Mouse (Mus musculus): ENCODE measurements around the gene Sfn. TPM values are rescaled to one million over a fixed set of nuclear protein-coding genes. Genes with fewer than 3 reads are reported as not detected.
"Not testable (repeated sequence)": the region's sequence is repeated elsewhere in the genome, so short reads cannot be mapped to it uniquely, and the experiment has no call there.

The Sfn gene
- polyA plus RNA-seq (2014; fragmentation: Nextera tagmentation; extraction: Ambion mirVana): 1.7 and 3.5 TPM in 2 replicates

GRCm38 (mm10) chr4:133601721-133602218 is at the start of gene Sfn:
Gene Sfn (minus strand): TSS chr4:133602168.
- Histone ChIP-seq H3K36me3 (ENCODE audit: control insufficient read depth, insufficient read depth, low read length) (peaks cover 3% of the 10 kb centered on the region; the same call in 1 of the 2 replicates), H3K9me3 (ENCODE audit: control insufficient read depth, low read length) (no peaks in the 10 kb centered on the region), H3K4me2 (peak within 1 kb of the TSS; percentile 64), H3K9ac (ENCODE audit: low read depth, low read length) (peak within 1 kb of the TSS; percentile 26; the same call in 1 of the 2 replicates), H3K4me3 (ENCODE audit: low read depth, low read length) (peak within 1 kb of the TSS; percentile 33), H3K27me3 (replicated peaks; ENCODE audit: control insufficient read depth, insufficient read depth, low read length) (peaks cover 39% of the 10 kb centered on the region), H3K27ac (ENCODE audit: low read depth, low read length) (no peak within 1 kb of the TSS), H3K4me1 (replicated peaks; ENCODE audit: control insufficient read depth, insufficient read depth, low read length) (peaks cover 24% of the 10 kb centered on the region)
- 2% methylated on average over 16 of the region's 16 CpGs for WGBS
- ATAC-seq (replicated peaks; ENCODE audit: low FRiP score): no peak
- DNase-seq (ENCODE audit: low spot score): no peak

- Histone ChIP-seq H3K4me2 (no peak overlapping the region), H3K36me3 (ENCODE audit: control insufficient read depth, insufficient read depth, low read length) (no peaks in the 10 kb centered on the region), H3K27ac (ENCODE audit: low read depth, low read length) (no peak overlapping the region), H3K27me3 (replicated peaks; ENCODE audit: control insufficient read depth, insufficient read depth, low read length) (no peaks in the 10 kb centered on the region), H3K4me3 (ENCODE audit: low read depth, low read length) (no peak overlapping the region), H3K9me3 (ENCODE audit: control insufficient read depth, low read length) (no peaks in the 10 kb centered on the region), H3K4me1 (replicated peaks; ENCODE audit: control insufficient read depth, insufficient read depth, low read length) (peaks cover 6% of the 10 kb centered on the region), H3K9ac (ENCODE audit: low read depth, low read length) (no peak overlapping the region)
- DNase-seq (ENCODE audit: low spot score) (no peak), ATAC-seq (replicated peaks; ENCODE audit: low FRiP score) (no peak)
- 58% methylated on average over 10 of the region's 10 CpGs for whole genome bisulfite sequencing
Measured at GRCm38 (mm10) chr4:133651445-133651844, 49.5 kb upstream of the Sfn start.

GRCm38 (mm10) chr4:133649989-133650699 is 48.2 kb upstream of the Sfn start, which contains the start of gene Zdhhc18:
Gene Zdhhc18 (minus strand): TSS chr4:133650154.
- H3K4me2 ChIP-seq: peak within 1 kb of the TSS; percentile 67
- H3K4me3 ChIP-seq (ENCODE audit: low read depth, low read length): peak within 1 kb of the TSS; percentile 47
- H3K9me3 ChIP-seq (ENCODE audit: control insufficient read depth, low read length): no peaks in the 10 kb centered on the region
- H3K27ac ChIP-seq (ENCODE audit: low read depth, low read length): no peak within 1 kb of the TSS; the same call in 1 of the 2 replicates
- peak; percentile 67 for DNase-seq (ENCODE audit: low spot score)
- H3K27me3 ChIP-seq (replicated peaks; ENCODE audit: control insufficient read depth, insufficient read depth, low read length): no peaks in the 10 kb centered on the region
- ATAC-seq (replicated peaks; ENCODE audit: low FRiP score): peak; percentile 85
- 32% methylated on average over 7 of the region's 7 CpGs for WGBS
- peaks cover 4% of the 10 kb centered on the region for H3K4me1 ChIP-seq (replicated peaks; ENCODE audit: control insufficient read depth, insufficient read depth, low read length)
- H3K36me3 ChIP-seq (ENCODE audit: control insufficient read depth, insufficient read depth, low read length): no peaks in the 10 kb centered on the region
- H3K9ac ChIP-seq (ENCODE audit: low read depth, low read length): peak within 1 kb of the TSS; percentile 60; the same call in 1 of the 2 replicates

DNA sequence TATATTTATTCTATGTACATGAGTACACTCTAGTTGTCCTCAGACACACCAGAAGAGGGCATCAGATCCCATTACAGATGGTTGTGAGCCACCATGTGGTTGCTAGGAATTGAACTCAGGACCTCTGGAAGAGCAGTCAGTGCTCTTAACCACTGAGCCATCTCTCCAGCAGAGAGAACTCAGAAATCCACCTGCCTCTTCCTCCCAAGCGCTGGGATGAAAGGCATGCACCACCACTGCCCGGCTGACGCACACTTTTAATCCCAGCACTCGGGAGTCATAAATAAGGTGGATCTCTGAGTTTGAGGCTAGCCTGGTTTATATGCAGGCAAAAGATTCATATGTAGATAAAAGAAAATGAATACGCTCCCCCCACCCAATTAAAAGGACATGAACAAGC is 47.5 kb upstream of the Sfn start:
- 80% methylated on average over 5 of the region's 5 CpGs for WGBS
- not testable (repeated sequence) for H3K27me3 ChIP-seq (replicated peaks; ENCODE audit: control insufficient read depth, insufficient read depth, low read length); H3K27ac ChIP-seq (ENCODE audit: low read depth, low read length); H3K4me1 ChIP-seq (replicated peaks; ENCODE audit: control insufficient read depth, insufficient read depth, low read length); H3K9me3 ChIP-seq (ENCODE audit: control insufficient read depth, low read length); ATAC-seq (replicated peaks; ENCODE audit: low FRiP score); H3K36me3 ChIP-seq (ENCODE audit: control insufficient read depth, insufficient read depth, low read length); DNase-seq (ENCODE audit: low spot score)
- Histone ChIP-seq H3K4me3 (ENCODE audit: low read depth, low read length) (peak overlapping the region; percentile 47), H3K9ac (ENCODE audit: low read depth, low read length) (peak overlapping the region; percentile 60; the same call in 1 of the 2 replicates), H3K4me2 (peak overlapping the region; percentile 67)

DNA sequence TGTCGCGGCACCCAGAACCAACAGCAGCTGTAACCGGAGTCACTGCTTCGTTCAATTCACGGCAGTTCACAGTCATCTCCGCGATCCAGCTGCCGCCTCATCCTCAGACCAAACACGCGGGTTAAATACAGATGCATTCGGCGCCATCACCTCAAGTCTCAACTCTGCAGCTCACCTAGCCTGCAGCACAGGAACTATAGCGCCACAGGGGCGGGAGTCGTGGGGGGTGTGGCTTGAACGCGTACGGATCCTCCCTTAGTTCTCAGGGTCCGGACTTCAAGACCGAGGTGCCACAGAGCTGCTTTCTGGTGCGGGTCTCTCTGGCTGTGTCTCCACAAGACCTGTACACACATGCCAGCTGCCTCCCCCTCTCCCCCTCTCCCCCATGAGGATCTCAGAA is 43.7 kb upstream of the Sfn start:
- Histone ChIP-seq H3K36me3 (ENCODE audit: control insufficient read depth, insufficient read depth, low read length) (no peaks in the 10 kb centered on the region), H3K4me1 (replicated peaks; ENCODE audit: control insufficient read depth, insufficient read depth, low read length) (no peaks in the 10 kb centered on the region; the same call in 1 of the 2 replicates), H3K9ac (ENCODE audit: low read depth, low read length) (no peak overlapping the region), H3K4me2 (peak overlapping the region; percentile 13; the same call in 1 of the 2 replicates), H3K4me3 (ENCODE audit: low read depth, low read length) (no peak overlapping the region), H3K27ac (ENCODE audit: low read depth, low read length) (no peak overlapping the region), H3K9me3 (ENCODE audit: control insufficient read depth, low read length) (no peaks in the 10 kb centered on the region), H3K27me3 (replicated peaks; ENCODE audit: control insufficient read depth, insufficient read depth, low read length) (no peaks in the 10 kb centered on the region)
- ATAC-seq (replicated peaks; ENCODE audit: low FRiP score) (no peak), DNase-seq (ENCODE audit: low spot score) (no peak)
- 48% methylated on average over 21 of the region's 21 CpGs for WGBS

- Histone ChIP-seq H3K9ac (ENCODE audit: low read depth, low read length) (no peak overlapping the region), H3K4me1 (replicated peaks; ENCODE audit: control insufficient read depth, insufficient read depth, low read length) (no peaks in the 10 kb centered on the region; the same call in 1 of the 2 replicates), H3K4me2 (no peak overlapping the region), H3K36me3 (ENCODE audit: control insufficient read depth, insufficient read depth, low read length) (no peaks in the 10 kb centered on the region), H3K4me3 (ENCODE audit: low read depth, low read length) (no peak overlapping the region), H3K27ac (ENCODE audit: low read depth, low read length) (no peak overlapping the region), H3K27me3 (replicated peaks; ENCODE audit: control insufficient read depth, insufficient read depth, low read length) (no peaks in the 10 kb centered on the region), H3K9me3 (ENCODE audit: control insufficient read depth, low read length) (no peaks in the 10 kb centered on the region)
- 89% methylated on average over 3 of the region's 3 CpGs for WGBS
- DNase-seq (ENCODE audit: low spot score) (no peak), ATAC-seq (replicated peaks; ENCODE audit: low FRiP score) (no peak)
Measured at GRCm38 (mm10) chr4:133645195-133645594, 43.2 kb upstream of the Sfn start.

DNA sequence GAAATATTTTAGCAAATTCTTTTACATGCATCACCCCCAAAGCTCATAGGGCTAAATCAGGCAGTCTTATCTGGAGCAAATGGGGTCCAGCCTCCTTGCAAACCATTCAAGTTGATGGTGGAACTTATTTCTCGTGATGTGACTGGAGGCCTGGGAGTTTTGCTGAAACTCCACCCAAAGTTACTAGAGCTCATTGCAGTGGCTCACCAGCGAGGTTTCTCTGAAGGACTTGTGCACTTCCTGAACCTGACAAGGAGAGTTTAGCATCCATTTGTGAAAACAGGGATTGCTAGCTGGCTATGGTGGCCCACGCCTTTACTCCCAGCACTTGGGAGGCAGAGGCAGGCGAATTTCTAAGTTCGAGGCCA is 32.1 kb upstream of the Sfn start:
- Histone ChIP-seq H3K27me3 (replicated peaks; ENCODE audit: control insufficient read depth, insufficient read depth, low read length) (no peaks in the 10 kb centered on the region), H3K4me3 (ENCODE audit: low read depth, low read length) (no peak overlapping the region), H3K36me3 (ENCODE audit: control insufficient read depth, insufficient read depth, low read length) (no peaks in the 10 kb centered on the region), H3K4me1 (replicated peaks; ENCODE audit: control insufficient read depth, insufficient read depth, low read length) (peaks cover 17% of the 10 kb centered on the region), H3K9me3 (ENCODE audit: control insufficient read depth, low read length) (no peaks in the 10 kb centered on the region), H3K4me2 (no peak overlapping the region; the same call in none of the 2 replicates), H3K27ac (ENCODE audit: low read depth, low read length) (no peak overlapping the region), H3K9ac (ENCODE audit: low read depth, low read length) (peak overlapping the region; percentile 91)
- DNase-seq (ENCODE audit: low spot score) (no peak), ATAC-seq (replicated peaks; ENCODE audit: low FRiP score) (no peak)
- 77% methylated on average over 5 of the region's 5 CpGs for WGBS

DNA sequence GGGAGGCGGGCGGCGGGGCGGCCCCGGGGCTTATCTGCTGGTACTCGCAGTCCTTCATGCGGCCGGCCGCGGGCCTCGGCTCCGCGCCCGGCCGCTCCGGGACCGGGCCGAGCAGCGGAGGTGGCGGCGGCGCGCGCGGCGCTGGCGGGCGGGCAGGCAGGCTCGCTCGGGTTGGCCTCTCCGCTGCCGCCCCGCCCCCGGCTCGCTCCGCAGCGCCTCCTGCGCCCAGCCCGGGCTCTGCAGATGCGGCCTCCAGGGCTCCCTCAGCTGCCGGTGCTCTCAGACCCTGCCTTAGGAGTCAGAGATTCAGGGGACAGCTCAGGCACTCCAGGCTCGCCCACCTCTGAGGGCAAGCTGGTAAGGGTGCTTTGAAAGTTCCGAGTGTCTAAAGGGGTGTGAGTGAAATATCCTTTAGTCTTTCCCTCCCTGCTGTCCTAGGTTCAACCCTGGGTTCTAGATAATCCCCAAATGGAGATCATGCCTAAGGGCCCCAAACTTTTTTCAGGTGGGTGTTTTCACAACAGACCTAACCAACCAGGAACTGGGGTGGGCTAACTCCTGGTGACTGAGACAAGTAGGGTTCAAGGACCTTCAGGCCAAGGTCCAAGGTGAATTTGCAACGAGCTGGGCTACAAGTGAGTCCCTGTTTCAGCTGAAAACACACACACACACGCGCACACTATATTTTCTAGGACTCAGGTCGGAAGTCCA is 31.5 kb upstream of the Sfn start:
- H3K27ac ChIP-seq (ENCODE audit: low read depth, low read length): peak overlapping the region; percentile 55

More for the DNA sequence above, 31.5 kb upstream of the Sfn start:
- DNase-seq (ENCODE audit: low spot score) (peak; percentile 89), ATAC-seq (replicated peaks; ENCODE audit: low FRiP score) (peak; percentile 85)
- H3K27me3 ChIP-seq (replicated peaks; ENCODE audit: control insufficient read depth, insufficient read depth, low read length): no peaks in the 10 kb centered on the region
- H3K4me2 ChIP-seq: peak overlapping the region; percentile 98
- 10% methylated on average over 37 of the region's 47 CpGs for WGBS
- H3K36me3 ChIP-seq (ENCODE audit: control insufficient read depth, insufficient read depth, low read length): no peaks in the 10 kb centered on the region
- H3K4me1 ChIP-seq (replicated peaks; ENCODE audit: control insufficient read depth, insufficient read depth, low read length): peaks cover 17% of the 10 kb centered on the region
- H3K4me3 ChIP-seq (ENCODE audit: low read depth, low read length): peak overlapping the region; percentile 80
- H3K9ac ChIP-seq (ENCODE audit: low read depth, low read length): peak overlapping the region; percentile 91
- no peaks in the 10 kb centered on the region for H3K9me3 ChIP-seq (ENCODE audit: control insufficient read depth, low read length)
